In genomic region chr19:55865774-55866578, GRCm38 (mm10) we compare ENCODE assay signal across 12 mouse cellular contexts.
DNase-seq lines count a peak whose midpoint lies in the region; ATAC-seq lines count a peak whose summit lies in the region.
"Had no signal": no experiment of that assay in that cellular context is flagged by ENCODE, and none has a peak within 500 bp of the region (broad histone marks: within the 10 kb centered on the region; RNA-seq: fewer than 3 reads in every experiment).

No protein-coding gene starts in this region.

- DNase-seq in thymus, postnatal 0 days (ENCODE audit: low spot score) = peak; percentile 16
- DNase-seq in thymus, postnatal 10 days (ENCODE audit: low spot score in 2 of 2) = no peak
- DNase-seq in induced T-regulatory cell, adult 2 months (ENCODE audit: low read depth) = peak; percentile 41
- DNase-seq in cerebellum, adult 8-10 months = no peak
- DNase-seq in gastrocnemius, postnatal 36 days = no peak
- DNase-seq: gastrocnemius, postnatal 10 days; right cerebral cortex, adult 18-20 months had no signal

- H3K9me3 ChIP-seq in midbrain, embryonic 13.5 days = no peaks in the 10 kb centered on the region
- no peaks in the 10 kb centered on the region for H3K9me3 ChIP-seq in forebrain, embryonic 12.5 days
- H3K9me3 ChIP-seq: kidney, embryonic 15.5 days had no signal

- H3K27ac ChIP-seq in midbrain, embryonic 13.5 days = no peak overlapping the region
- no peak overlapping the region for H3K27ac ChIP-seq in forebrain, embryonic 12.5 days
- H3K27ac ChIP-seq: kidney, embryonic 15.5 days had no signal

- H3K36me3 ChIP-seq in midbrain, embryonic 13.5 days = peaks cover 6% of the 10 kb centered on the region
- H3K36me3 ChIP-seq in forebrain, embryonic 12.5 days (replicated peaks) = peaks cover 15% of the 10 kb centered on the region; the same call in 1 of the 2 replicates

- no peak overlapping the region for H3K4me2 ChIP-seq in midbrain, embryonic 13.5 days (replicated peaks)
- no peak overlapping the region for H3K4me2 ChIP-seq in forebrain, embryonic 12.5 days
- H3K4me2 ChIP-seq: kidney, embryonic 15.5 days; midbrain, embryonic 11.5 days had no signal

- H3K9ac ChIP-seq in midbrain, embryonic 13.5 days (replicated peaks) = no peak overlapping the region
- H3K9ac ChIP-seq in forebrain, embryonic 12.5 days = no peak overlapping the region
- H3K9ac ChIP-seq: kidney, embryonic 15.5 days had no signal

- WGBS in midbrain, embryonic 13.5 days = 87% methylated on average over 13 of the region's 13 CpGs
- 90% methylated on average over 13 of the region's 13 CpGs for WGBS in forebrain, embryonic 12.5 days

- intact Hi-C loops in gastrocnemius, postnatal 36 days (cut with DNase I) = no loop called here

- H3K4me3 ChIP-seq in midbrain, embryonic 13.5 days (replicated peaks) = no peak overlapping the region
- no peak overlapping the region for H3K4me3 ChIP-seq in forebrain, embryonic 12.5 days (replicated peaks)
- H3K4me3 ChIP-seq: kidney, embryonic 15.5 days had no signal

- peaks cover 27% of the 10 kb centered on the region for H3K4me1 ChIP-seq in midbrain, embryonic 13.5 days (replicated peaks)
- H3K4me1 ChIP-seq in forebrain, embryonic 12.5 days = peaks cover 14% of the 10 kb centered on the region

- H3K27me3 ChIP-seq in midbrain, embryonic 13.5 days = no peaks in the 10 kb centered on the region
- H3K27me3 ChIP-seq in forebrain, embryonic 12.5 days = no peaks in the 10 kb centered on the region
- H3K27me3 ChIP-seq: kidney, embryonic 15.5 days had no signal

- peak; percentile 79 for ATAC-seq in megakaryocyte progenitor cell, adult 5-6 weeks (replicated peaks; ENCODE audit: poor library complexity)
- no peak for ATAC-seq in midbrain, embryonic 13.5 days
- ATAC-seq in forebrain, embryonic 12.5 days (ENCODE audit: low FRiP score) = no peak

Comparison
In these comparisons a context has a peak if more than half of its experiments do, and no peak if none do; other contexts are left out.
1. DNase-seq: peak in thymus, postnatal 0 days (single experiment) and induced T-regulatory cell, adult 2 months (single experiment); none in thymus, postnatal 10 days (0 of 2), cerebellum, adult 8-10 months (single experiment) and gastrocnemius, postnatal 36 days (0 of 2).